Mouse (Mus musculus): ENCODE results near the gene Yars. TPM values are rescaled to one million over a fixed set of nuclear protein-coding genes. Genes with fewer than 3 reads are reported as not detected.

The Yars gene
- polyA plus RNA-seq, 1 experiment from 2014 or later = 80.2 TPM

- ATAC-seq (ENCODE audit: insufficient number of reproducible peaks, insufficient read depth, low FRiP score, low TSS enrichment, low read depth) = no peak
- WGBS = 64% methylated on average over 12 of the region's 12 CpGs
- H3K4me1 ChIP-seq (replicated peaks) = peaks cover 41% of the 10 kb centered on the region
- 0 out of 2 replicates have a peak, but pooled peaks cover 5% of the 10 kb centered on the region for H3K36me3 ChIP-seq
- H3K4me2 ChIP-seq = no peak overlapping the region
- no peak overlapping the region for H3K4me3 ChIP-seq (replicated peaks)
- H3K27me3 ChIP-seq = peaks cover 12% of the 10 kb centered on the region; the same call in 1 of the 2 replicates
- H3K9ac ChIP-seq (replicated peaks) = no peak overlapping the region
- H3K9me3 ChIP-seq = no peaks in the 10 kb centered on the region
- no peak overlapping the region for H3K27ac ChIP-seq
Measured at GRCm38 (mm10) chr4:129231594-129232450, 42.3 kb downstream of the Yars start.

DNA sequence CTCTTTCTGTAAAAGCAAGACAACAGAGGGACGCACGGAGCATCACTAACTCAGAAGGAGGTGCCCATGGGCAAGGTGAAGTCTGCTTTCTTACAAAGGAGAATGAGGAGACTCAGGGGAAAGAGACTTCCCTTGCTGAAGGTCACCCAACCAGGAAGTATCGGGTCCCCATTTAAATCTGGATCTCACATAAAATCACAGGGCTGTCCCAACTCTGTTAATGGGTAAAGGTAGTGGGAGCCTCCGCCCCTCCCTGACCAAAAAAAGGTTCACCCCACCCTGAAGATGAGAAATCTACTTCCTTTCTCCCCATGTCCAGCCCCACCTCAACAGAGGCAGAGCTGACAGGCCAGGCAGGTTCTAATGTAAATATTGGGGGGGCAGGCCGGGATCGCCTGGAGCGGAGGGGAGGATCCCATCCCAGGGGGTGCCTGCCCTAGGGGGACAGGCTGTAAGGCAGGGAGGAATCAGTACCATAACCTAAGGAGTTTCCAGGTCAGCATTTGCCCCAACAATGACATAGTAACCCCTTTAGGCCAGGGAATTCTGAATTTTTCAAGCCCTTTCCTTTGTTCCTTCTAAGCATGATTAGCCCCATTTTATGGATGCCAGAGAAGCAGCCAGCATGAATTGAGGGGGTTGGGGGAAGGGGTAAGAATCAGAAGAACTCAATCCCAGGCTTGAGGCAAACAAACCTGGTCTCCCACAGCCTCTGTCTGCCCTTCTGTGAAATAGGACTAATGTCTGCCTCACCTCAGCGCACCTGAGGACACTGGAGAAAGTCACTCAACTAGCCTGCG is 43.2 kb downstream of the Yars start:
- ATAC-seq (ENCODE audit: insufficient number of reproducible peaks, insufficient read depth, low FRiP score, low TSS enrichment, low read depth) = no peak
- WGBS = 82% methylated on average over 9 of the region's 9 CpGs
- 0 out of 2 replicates have a peak, but pooled peaks cover 5% of the 10 kb centered on the region for H3K36me3 ChIP-seq
- no peak overlapping the region for H3K4me2 ChIP-seq
- H3K4me1 ChIP-seq (replicated peaks) = peaks cover 41% of the 10 kb centered on the region
- peaks cover 5% of the 10 kb centered on the region; the same call in 1 of the 2 replicates for H3K27me3 ChIP-seq
- no peak overlapping the region for H3K27ac ChIP-seq
- H3K9ac ChIP-seq (replicated peaks) = no peak overlapping the region
- no peak overlapping the region for H3K4me3 ChIP-seq (replicated peaks)
- no peaks in the 10 kb centered on the region for H3K9me3 ChIP-seq

DNA sequence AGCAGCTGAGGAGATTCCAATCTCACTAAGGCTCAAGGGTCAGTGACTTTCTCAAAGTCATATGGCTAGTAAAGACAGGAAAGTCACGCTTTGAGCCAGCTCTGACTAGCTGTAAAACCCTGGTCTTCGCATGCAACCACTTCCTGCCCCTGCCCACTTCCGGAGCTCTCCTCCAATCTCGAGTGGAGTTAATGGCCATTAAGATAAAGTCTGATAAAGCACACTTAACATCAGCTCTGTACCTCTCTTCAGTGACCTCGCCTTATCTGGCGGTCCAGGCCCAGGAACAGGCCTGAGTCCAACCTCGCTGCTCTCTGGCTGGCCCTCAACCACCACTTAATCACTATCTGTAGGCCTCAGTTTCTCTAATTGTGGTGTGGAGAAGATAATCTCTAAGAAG is 44.9 kb downstream of the Yars start:
- H3K4me3 ChIP-seq (replicated peaks) = no peak overlapping the region
- no peak overlapping the region; the same call in 1 of the 2 replicates for H3K27ac ChIP-seq
- no peak overlapping the region for H3K4me2 ChIP-seq
- H3K27me3 ChIP-seq = no peaks in the 10 kb centered on the region
- H3K36me3 ChIP-seq = 0 out of 2 replicates have a peak, but pooled peaks cover 5% of the 10 kb centered on the region
- no peak overlapping the region for H3K9ac ChIP-seq (replicated peaks)
- no peak for ATAC-seq (ENCODE audit: insufficient number of reproducible peaks, insufficient read depth, low FRiP score, low TSS enrichment, low read depth)
- H3K9me3 ChIP-seq = no peaks in the 10 kb centered on the region
- H3K4me1 ChIP-seq (replicated peaks) = peaks cover 41% of the 10 kb centered on the region
- 48% methylated on average over 7 of the region's 7 CpGs for WGBS

GRCm38 (mm10) chr4:129235147-129235546 is 45.6 kb downstream of the Yars start:
- 81% methylated on average over 3 of the region's 3 CpGs for WGBS
- no peak overlapping the region for H3K4me3 ChIP-seq (replicated peaks)
- ATAC-seq (ENCODE audit: insufficient number of reproducible peaks, insufficient read depth, low FRiP score, low TSS enrichment, low read depth) = no peak
- no peak overlapping the region for H3K27ac ChIP-seq
- no peaks in the 10 kb centered on the region for H3K27me3 ChIP-seq
- no peak overlapping the region for H3K9ac ChIP-seq (replicated peaks)
- H3K36me3 ChIP-seq = 0 out of 2 replicates have a peak, but pooled peaks cover 5% of the 10 kb centered on the region
- H3K4me2 ChIP-seq = no peak overlapping the region
- peaks cover 44% of the 10 kb centered on the region for H3K4me1 ChIP-seq (replicated peaks)
- no peaks in the 10 kb centered on the region for H3K9me3 ChIP-seq

DNA sequence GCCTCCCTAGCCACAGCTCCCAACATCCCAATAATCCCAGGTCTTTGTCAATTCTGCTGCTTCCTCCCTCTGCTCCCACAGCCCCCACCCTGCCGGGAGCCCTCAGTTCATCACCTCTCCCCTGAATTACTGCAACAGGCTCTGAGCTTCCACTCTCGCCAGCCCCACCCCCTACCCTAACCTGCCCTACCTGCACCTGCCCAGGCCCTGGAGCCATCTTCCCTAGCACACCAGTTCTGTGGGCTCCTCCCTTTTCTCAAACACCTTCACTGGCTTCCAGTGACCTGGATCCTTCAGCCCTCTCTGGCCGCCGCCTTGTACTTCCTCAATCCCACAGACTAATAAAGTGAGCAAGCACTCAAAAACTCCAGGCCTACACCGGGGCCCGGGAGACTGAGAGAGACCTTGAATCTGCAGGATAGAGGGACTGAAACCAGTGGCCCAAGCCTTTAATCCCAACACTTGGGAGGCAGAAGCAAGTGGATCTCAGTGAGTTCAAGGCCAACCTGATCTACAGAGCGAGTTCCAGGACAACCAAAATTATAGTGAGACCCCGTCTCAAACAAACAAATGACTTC is 46.8 kb downstream of the Yars start:
- no peak overlapping the region for H3K4me2 ChIP-seq
- H3K4me3 ChIP-seq (replicated peaks) = no peak overlapping the region
- no peak overlapping the region for H3K9ac ChIP-seq (replicated peaks)
- H3K36me3 ChIP-seq = 0 out of 2 replicates have a peak, but pooled peaks cover 5% of the 10 kb centered on the region
- 80% methylated on average over 8 of the region's 8 CpGs for WGBS
- no peaks in the 10 kb centered on the region for H3K9me3 ChIP-seq
- no peak for ATAC-seq (ENCODE audit: insufficient number of reproducible peaks, insufficient read depth, low FRiP score, low TSS enrichment, low read depth)
- H3K27me3 ChIP-seq = no peaks in the 10 kb centered on the region
- H3K27ac ChIP-seq = no peak overlapping the region
- peaks cover 42% of the 10 kb centered on the region for H3K4me1 ChIP-seq (replicated peaks)

DNA sequence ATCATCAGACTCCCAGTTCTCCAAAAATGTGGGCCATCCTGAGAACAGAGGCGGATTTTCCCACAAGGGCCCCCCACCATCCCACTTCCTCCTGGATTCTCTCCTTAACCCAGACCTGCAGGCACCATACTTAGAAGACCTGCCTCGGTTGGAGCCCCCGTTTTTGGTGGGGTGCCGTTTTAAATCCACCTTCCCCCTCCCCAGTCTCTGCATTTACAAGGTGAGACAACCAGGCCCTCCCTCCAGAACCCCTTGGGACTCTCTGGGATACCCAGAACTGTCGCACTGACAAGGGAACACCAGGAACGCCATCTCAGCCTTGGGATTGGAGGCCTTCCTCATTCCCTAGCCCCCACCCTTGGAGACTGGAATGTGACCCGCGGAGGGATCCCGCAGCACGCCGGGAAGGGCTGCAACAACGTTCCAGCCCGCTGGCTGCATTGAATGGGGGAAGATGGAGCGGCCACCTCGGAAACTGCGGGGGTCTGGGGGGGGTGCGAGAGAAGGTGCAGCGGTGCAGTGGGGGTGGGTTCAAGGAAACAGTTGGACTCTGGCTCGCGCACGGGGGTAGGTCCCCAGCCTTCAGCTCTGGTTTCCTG is 48.4 kb downstream of the Yars start:
- peaks cover 46% of the 10 kb centered on the region for H3K4me1 ChIP-seq (replicated peaks)
- H3K9ac ChIP-seq (replicated peaks) = peak overlapping the region; percentile 79
- H3K36me3 ChIP-seq = no peaks in the 10 kb centered on the region
- 6% methylated on average over 21 of the region's 21 CpGs for WGBS
- no peak for ATAC-seq (ENCODE audit: insufficient number of reproducible peaks, insufficient read depth, low FRiP score, low TSS enrichment, low read depth)
- no peaks in the 10 kb centered on the region for H3K9me3 ChIP-seq
- H3K4me2 ChIP-seq = peak overlapping the region; percentile 76
- H3K27ac ChIP-seq = no peak overlapping the region
- peak overlapping the region; percentile 82 for H3K4me3 ChIP-seq (replicated peaks)
- no peaks in the 10 kb centered on the region for H3K27me3 ChIP-seq

DNA sequence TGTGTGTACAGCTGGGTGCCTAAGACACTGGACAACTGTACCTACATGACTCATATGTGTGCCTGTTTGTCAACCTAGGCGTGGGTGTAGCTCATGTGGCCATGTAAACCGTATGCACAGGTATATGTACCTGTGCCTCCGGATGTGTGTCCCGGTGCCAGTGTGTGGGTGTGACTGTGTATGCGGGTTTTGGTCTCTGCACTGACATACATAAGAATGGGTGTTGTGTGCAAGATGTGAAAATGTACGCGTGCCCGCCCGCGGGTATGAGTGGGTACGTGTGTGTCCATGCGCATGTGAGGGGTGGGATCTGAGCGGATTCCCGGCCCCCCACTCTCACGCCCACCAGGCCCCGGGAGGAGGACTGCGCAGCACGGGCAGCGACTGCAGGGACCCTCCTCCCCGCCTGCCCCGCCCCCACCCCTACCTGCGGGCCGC is 49.0 kb downstream of the Yars start:
- Histone ChIP-seq H3K4me3 (replicated peaks) (peak overlapping the region; percentile 82), H3K4me2 (peak overlapping the region; percentile 76), H3K27me3 (no peaks in the 10 kb centered on the region), H3K9me3 (no peaks in the 10 kb centered on the region), H3K36me3 (no peaks in the 10 kb centered on the region), H3K27ac (no peak overlapping the region), H3K9ac (replicated peaks) (peak overlapping the region; percentile 79), H3K4me1 (replicated peaks) (peaks cover 49% of the 10 kb centered on the region)
- WGBS = under 1% methylated on average over 22 of the region's 23 CpGs
- ATAC-seq (ENCODE audit: insufficient number of reproducible peaks, insufficient read depth, low FRiP score, low TSS enrichment, low read depth) = peak; percentile 45

DNA sequence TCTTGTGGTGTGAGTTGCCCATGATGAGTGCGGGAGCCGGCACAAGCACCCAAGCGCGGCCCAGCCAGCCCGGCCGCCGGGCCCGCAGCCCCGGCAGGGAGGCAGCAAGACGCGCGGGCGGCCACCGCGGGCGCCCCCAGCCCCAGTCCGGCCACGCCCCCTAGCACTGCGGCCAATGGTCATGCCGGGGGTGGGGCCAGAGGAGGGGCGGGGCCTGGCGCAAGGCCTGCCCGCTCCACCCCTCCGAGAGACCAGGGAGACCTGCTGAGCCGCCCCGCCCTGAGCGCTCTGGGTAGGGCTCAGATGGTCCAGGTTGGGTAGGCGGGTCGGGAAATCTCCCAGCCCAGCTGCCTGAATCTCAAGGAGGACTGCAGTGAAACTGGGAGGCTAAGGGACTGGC is 49.5 kb downstream of the Yars start:
- H3K27ac ChIP-seq = no peak overlapping the region
- peak overlapping the region; percentile 82 for H3K4me3 ChIP-seq (replicated peaks)
- H3K9me3 ChIP-seq = no peaks in the 10 kb centered on the region
- under 1% methylated on average over 29 of the region's 29 CpGs for WGBS
- H3K9ac ChIP-seq (replicated peaks) = peak overlapping the region; percentile 79
- peak; percentile 77 for ATAC-seq (ENCODE audit: insufficient number of reproducible peaks, insufficient read depth, low FRiP score, low TSS enrichment, low read depth)
- H3K4me2 ChIP-seq = peak overlapping the region; percentile 76
- H3K27me3 ChIP-seq = no peaks in the 10 kb centered on the region
- H3K36me3 ChIP-seq = no peaks in the 10 kb centered on the region
- peaks cover 49% of the 10 kb centered on the region for H3K4me1 ChIP-seq (replicated peaks)

DNA sequence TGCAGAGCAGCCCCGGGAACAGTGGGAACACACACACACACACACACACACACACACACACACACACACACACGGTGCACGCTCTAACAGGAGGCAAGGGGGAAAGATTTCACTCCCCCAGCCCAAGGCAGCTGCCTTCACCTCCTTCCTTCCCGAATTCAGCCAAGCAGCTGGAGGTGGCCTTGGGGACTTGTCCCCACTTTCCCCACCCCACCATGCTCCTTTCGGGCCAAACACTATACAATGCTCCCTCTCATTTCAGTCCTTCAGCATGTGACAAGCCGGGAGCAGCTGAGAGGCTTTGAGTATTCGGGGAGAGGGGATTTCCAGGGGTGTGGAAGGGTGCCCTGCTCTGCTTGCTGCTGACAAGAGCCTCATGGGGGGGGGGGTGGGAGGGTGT is 52.3 kb downstream of the Yars start:
- Histone ChIP-seq H3K9ac (replicated peaks) (no peak overlapping the region; the same call in 1 of the 2 replicates), H3K27me3 (peaks cover 28% of the 10 kb centered on the region), H3K27ac (peak overlapping the region; percentile 85), H3K4me3 (replicated peaks) (no peak overlapping the region), H3K36me3 (no peaks in the 10 kb centered on the region), H3K9me3 (no peaks in the 10 kb centered on the region), H3K4me2 (peak overlapping the region; percentile 15; the same call in 1 of the 2 replicates), H3K4me1 (replicated peaks) (peaks cover 43% of the 10 kb centered on the region)
- no peak for ATAC-seq (ENCODE audit: insufficient number of reproducible peaks, insufficient read depth, low FRiP score, low TSS enrichment, low read depth)
- 24% methylated on average over 6 of the region's 7 CpGs for WGBS

DNA sequence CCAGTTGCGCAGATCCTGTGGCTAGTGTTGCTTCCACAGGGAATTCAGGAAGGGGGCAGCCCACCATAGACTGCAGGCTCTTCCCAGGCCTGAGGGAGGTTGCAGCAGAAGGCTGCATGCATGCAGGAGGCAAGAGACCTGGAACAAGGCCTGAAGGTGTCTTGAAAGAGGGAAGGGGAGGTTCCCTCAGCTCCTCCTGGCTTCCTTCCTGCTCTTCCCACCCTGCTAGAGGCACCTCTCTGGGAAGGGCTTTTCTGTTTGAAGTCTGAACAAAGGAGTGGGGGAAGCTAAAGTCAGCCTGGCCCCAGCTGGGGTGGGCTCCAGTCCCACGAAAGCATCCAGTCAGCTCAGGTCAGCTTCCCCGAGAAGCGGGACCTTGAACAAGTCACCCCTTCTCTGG is 52.8 kb downstream of the Yars start:
- Histone ChIP-seq H3K9me3 (no peaks in the 10 kb centered on the region), H3K36me3 (no peaks in the 10 kb centered on the region), H3K27ac (peak overlapping the region; percentile 85), H3K4me2 (peak overlapping the region; percentile 15), H3K27me3 (peaks cover 32% of the 10 kb centered on the region), H3K9ac (replicated peaks) (no peak overlapping the region; the same call in 1 of the 2 replicates), H3K4me1 (replicated peaks) (peaks cover 39% of the 10 kb centered on the region), H3K4me3 (replicated peaks) (no peak overlapping the region)
- 20% methylated on average over 4 of the region's 4 CpGs for WGBS
- ATAC-seq (ENCODE audit: insufficient number of reproducible peaks, insufficient read depth, low FRiP score, low TSS enrichment, low read depth) = no peak

Measured in limb, embryonic 12.5 days (tissue).